Mouse (Mus musculus): ENCODE data around the gene Efhc1.

Efhc1 gene

GRCm38 (mm10) chr1:21007941-21008701, 56.7 kb downstream of the Efhc1 start:
- DNase-seq (ENCODE audit: low spot score), result peak; percentile 76

GRCm38 (mm10) chr1:21008891-21009290, 57.5 kb downstream of the Efhc1 start:
- DNase-seq (ENCODE audit: low spot score), result no peak

GRCm38 (mm10) chr1:21010282-21010800, 58.9 kb downstream of the Efhc1 start:
- DNase-seq (ENCODE audit: low spot score), result no peak

GRCm38 (mm10) chr1:21014463-21014862, 63.0 kb downstream of the Efhc1 start:
- DNase-seq (ENCODE audit: low spot score), result no peak

GRCm38 (mm10) chr1:21023101-21023500, 71.7 kb downstream of the Efhc1 start:
- no peak for DNase-seq (ENCODE audit: low spot score)

- no peak for DNase-seq (ENCODE audit: low spot score)
Measured at GRCm38 (mm10) chr1:21025203-21025602, 73.8 kb downstream of the Efhc1 start.

- no peak for DNase-seq (ENCODE audit: low spot score)
Measured at GRCm38 (mm10) chr1:21026534-21026933, 75.1 kb downstream of the Efhc1 start.

- no peak for DNase-seq (ENCODE audit: low spot score)
Measured at GRCm38 (mm10) chr1:21029000-21029399, 77.6 kb downstream of the Efhc1 start.

- DNase-seq (ENCODE audit: low spot score), result no peak
Measured at GRCm38 (mm10) chr1:21031650-21032049, 80.2 kb downstream of the Efhc1 start.

GRCm38 (mm10) chr1:21033065-21033791, 81.8 kb downstream of the Efhc1 start:
- DNase-seq (ENCODE audit: low spot score), result no peak

GRCm38 (mm10) chr1:21033792-21034119, 82.3 kb downstream of the Efhc1 start:
- no peak for DNase-seq (ENCODE audit: low spot score)

- DNase-seq (ENCODE audit: low spot score), result no peak
Measured at GRCm38 (mm10) chr1:21035878-21036277, 84.5 kb downstream of the Efhc1 start.

GRCm38 (mm10) chr1:21037881-21038601, 86.6 kb downstream of the Efhc1 start:
- no peak for DNase-seq (ENCODE audit: low spot score)

GRCm38 (mm10) chr1:21039564-21039963, 88.1 kb downstream of the Efhc1 start:
- no peak for DNase-seq (ENCODE audit: low spot score)

GRCm38 (mm10) chr1:21040173-21040572, 88.7 kb downstream of the Efhc1 start:
- DNase-seq (ENCODE audit: low spot score), result no peak
